ENCODE assay signal across 9 mouse cellular contexts in the genomic region with DNA sequence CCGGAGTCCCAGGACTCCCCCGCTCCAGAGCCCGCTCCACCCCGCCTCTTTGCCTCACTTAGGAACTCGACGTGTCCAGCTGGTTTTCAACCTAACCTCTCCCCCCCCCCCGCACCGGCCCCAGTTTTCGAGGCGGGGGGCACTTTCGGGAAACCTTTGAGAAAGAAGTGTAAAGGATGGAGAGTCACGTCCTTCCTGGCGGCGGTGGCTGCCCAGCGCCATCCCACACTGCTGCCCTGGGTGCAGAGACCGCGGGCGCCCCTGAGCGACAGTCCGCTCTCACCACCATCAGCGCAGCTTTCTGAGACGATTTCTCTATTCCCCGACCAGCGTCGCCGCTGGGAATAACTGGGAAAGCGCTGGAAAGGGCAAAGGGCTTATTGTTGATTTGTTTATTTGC. TPM values are rescaled to one million over a fixed set of nuclear protein-coding genes. Genes with fewer than 3 reads are reported as not detected.
DNase-seq lines count a peak whose midpoint lies in the region; ATAC-seq lines count a peak whose summit lies in the region.
"Had no signal": no experiment of that assay in that cellular context is flagged by ENCODE, and none has a peak within 500 bp of the region (broad histone marks: within the 10 kb centered on the region; RNA-seq: fewer than 3 reads in every experiment).

No protein-coding gene starts in this region.

- H3K27me3 ChIP-seq in embryonic facial prominence, embryonic 13.5 days: peaks cover 15% of the 10 kb centered on the region
- peaks cover 18% of the 10 kb centered on the region for H3K27me3 ChIP-seq in limb, embryonic 10.5 days (ENCODE audit: low read depth, poor library complexity, severe bottlenecking)
- peaks cover 79% of the 10 kb centered on the region for H3K27me3 ChIP-seq in midbrain, embryonic 11.5 days (ENCODE audit: control insufficient read depth, insufficient read depth, low read length)

- WGBS in embryonic facial prominence, embryonic 13.5 days: 0% methylated on average over 27 of the region's 27 CpGs
- 1% methylated on average over 27 of the region's 27 CpGs for WGBS in limb, embryonic 10.5 days
- under 1% methylated on average over 26 of the region's 27 CpGs for WGBS in midbrain, embryonic 11.5 days

- peak; percentile 62 for DNase-seq in Muller cell, postnatal 12 days (ENCODE audit: inconsistent ontology term)
- DNase-seq in heart, postnatal 14 days: peak; percentile 62 to 65
- DNase-seq in limb, embryonic 10.5 days (ENCODE audit: low spot score): peak; percentile 79
- peak; percentile 97 for DNase-seq in midbrain, embryonic 11.5 days (ENCODE audit: low spot score, missing footprints)
- no peak for DNase-seq in T-cell, adult 2 months (ENCODE audit: low spot score)
- no peak for DNase-seq in layer of hippocampus, postnatal 25 days (ENCODE audit: extremely low spot score in 1 of 2, low spot score in 1 of 2)

- peak overlapping the region; percentile 63 for H3K4me3 ChIP-seq in embryonic facial prominence, embryonic 13.5 days
- peak overlapping the region; percentile 64 for H3K4me3 ChIP-seq in limb, embryonic 10.5 days
- peak overlapping the region; percentile 47 for H3K4me3 ChIP-seq in midbrain, embryonic 11.5 days (ENCODE audit: low read depth, low read length)

- H3K9me3 ChIP-seq in embryonic facial prominence, embryonic 13.5 days: no peaks in the 10 kb centered on the region
- no peaks in the 10 kb centered on the region for H3K9me3 ChIP-seq in limb, embryonic 10.5 days (replicated peaks)
- no peaks in the 10 kb centered on the region for H3K9me3 ChIP-seq in midbrain, embryonic 11.5 days (ENCODE audit: control insufficient read depth, low read length)

- peak overlapping the region; percentile 86 for H3K9ac ChIP-seq in embryonic facial prominence, embryonic 13.5 days
- no peak overlapping the region; the same call in 1 of the 2 replicates for H3K9ac ChIP-seq in midbrain, embryonic 11.5 days (ENCODE audit: low read length)

- intact Hi-C loops in heart, postnatal 14 days (cut with DNase I): loop anchor here (2.0 to 10.0 kb wide), 9 partner anchors 71 to 511 kb away; no protein-coding TSS in a partner anchor

- peaks cover 8% of the 10 kb centered on the region for H3K36me3 ChIP-seq in embryonic facial prominence, embryonic 13.5 days
- peaks cover 9% of the 10 kb centered on the region for H3K36me3 ChIP-seq in limb, embryonic 10.5 days
- H3K36me3 ChIP-seq in midbrain, embryonic 11.5 days (ENCODE audit: control insufficient read depth, insufficient read depth, low read length): no peaks in the 10 kb centered on the region

- H3K27ac ChIP-seq in embryonic facial prominence, embryonic 13.5 days: peak overlapping the region; percentile 96
- H3K27ac ChIP-seq in limb, embryonic 10.5 days: peak overlapping the region; percentile 91
- no peak overlapping the region for H3K27ac ChIP-seq in midbrain, embryonic 11.5 days (ENCODE audit: low read depth, low read length)

- H3K4me1 ChIP-seq in embryonic facial prominence, embryonic 13.5 days: peaks cover 33% of the 10 kb centered on the region
- peaks cover 78% of the 10 kb centered on the region for H3K4me1 ChIP-seq in limb, embryonic 10.5 days
- H3K4me1 ChIP-seq in midbrain, embryonic 11.5 days (ENCODE audit: control insufficient read depth, insufficient read depth, low read length): peaks cover 15% of the 10 kb centered on the region

- ATAC-seq in embryonic facial prominence, embryonic 13.5 days (ENCODE audit: insufficient number of reproducible peaks, insufficient read depth, low FRiP score, low TSS enrichment, low read depth): no peak
- peak; percentile 25; the same call in 1 of the 2 replicates for ATAC-seq in midbrain, embryonic 11.5 days (ENCODE audit: low FRiP score)
- ATAC-seq in monocyte, adult 5-6 weeks (replicated peaks; ENCODE audit: insufficient number of reproducible peaks, low FRiP score, low TSS enrichment, poor library complexity, severe bottlenecking): no peak

- H3K4me2 ChIP-seq in embryonic facial prominence, embryonic 13.5 days: peak overlapping the region; percentile 74
- peak overlapping the region; percentile 67 for H3K4me2 ChIP-seq in midbrain, embryonic 11.5 days

RNA-seq across cellular contexts. Expression of gene Bmp4, which starts 1.8 kb away (rescaled TPM):
- polyA plus RNA-seq in embryonic facial prominence, embryonic 13.5 days (2015; fragmentation: Nextera tagmentation; extraction: Ambion mirVana): 74.9 and 82.5 TPM in 2 replicates
- total RNA-seq in heart, postnatal 14 days (2021): 10 to 100 TPM; 12.1 to 15.4 TPM
- polyA plus RNA-seq in limb, embryonic 10.5 days (2016; fragmentation: Nextera tagmentation; extraction: Ambion mirVana): 73.3 and 87.4 TPM in 2 replicates
- 4.7 and 6.8 TPM in 2 replicates for polyA plus RNA-seq in midbrain, embryonic 11.5 days (2014; fragmentation: Nextera tagmentation; extraction: Ambion mirVana)
- not detected in 3 replicates for total RNA-seq in monocyte, adult 5-6 weeks (2017)
- 1 to 10 TPM; 5.9 to 8.0 TPM for total RNA-seq in layer of hippocampus, postnatal 25 days (2021)

RNA-seq across cellular contexts. Expression of gene Gm15217, which starts 9.4 kb away (rescaled TPM):
- polyA plus RNA-seq in embryonic facial prominence, embryonic 13.5 days (2015; fragmentation: Nextera tagmentation; extraction: Ambion mirVana): 0.41 and 0.65 TPM in 2 replicates
- total RNA-seq in heart, postnatal 14 days (2021): not detected
- 0.31 and 0.35 TPM in 2 replicates for polyA plus RNA-seq in limb, embryonic 10.5 days (2016; fragmentation: Nextera tagmentation; extraction: Ambion mirVana)
- polyA plus RNA-seq in midbrain, embryonic 11.5 days (2014; fragmentation: Nextera tagmentation; extraction: Ambion mirVana): not detected in 2 replicates
- total RNA-seq in monocyte, adult 5-6 weeks (2017): not detected in 3 replicates
- not detected for total RNA-seq in layer of hippocampus, postnatal 25 days (2021)
- total RNA-seq: left cerebral cortex, postnatal 10 days had no signal

Comparison
In these comparisons a context has a peak if more than half of its experiments do, and no peak if none do; other contexts are left out.
1. DNase-seq: peak in Muller cell, postnatal 12 days (single experiment), heart, postnatal 14 days (2 of 2), limb, embryonic 10.5 days (single experiment) and midbrain, embryonic 11.5 days (single experiment); none in T-cell, adult 2 months (single experiment) and layer of hippocampus, postnatal 25 days (0 of 2).
2. Peak in every context shown above with its lines, with median percentiles within 50 percentile points of each other: H3K4me3 ChIP-seq.